Mouse (Mus musculus): Measurements from ENCODE around the gene Ccl17. TPM values are rescaled to one million over a fixed set of nuclear protein-coding genes. Genes with fewer than 3 reads are reported as not detected.

The Ccl17 gene
- total RNA-seq, 2 experiments from 2014 or later, result not detected

DNA sequence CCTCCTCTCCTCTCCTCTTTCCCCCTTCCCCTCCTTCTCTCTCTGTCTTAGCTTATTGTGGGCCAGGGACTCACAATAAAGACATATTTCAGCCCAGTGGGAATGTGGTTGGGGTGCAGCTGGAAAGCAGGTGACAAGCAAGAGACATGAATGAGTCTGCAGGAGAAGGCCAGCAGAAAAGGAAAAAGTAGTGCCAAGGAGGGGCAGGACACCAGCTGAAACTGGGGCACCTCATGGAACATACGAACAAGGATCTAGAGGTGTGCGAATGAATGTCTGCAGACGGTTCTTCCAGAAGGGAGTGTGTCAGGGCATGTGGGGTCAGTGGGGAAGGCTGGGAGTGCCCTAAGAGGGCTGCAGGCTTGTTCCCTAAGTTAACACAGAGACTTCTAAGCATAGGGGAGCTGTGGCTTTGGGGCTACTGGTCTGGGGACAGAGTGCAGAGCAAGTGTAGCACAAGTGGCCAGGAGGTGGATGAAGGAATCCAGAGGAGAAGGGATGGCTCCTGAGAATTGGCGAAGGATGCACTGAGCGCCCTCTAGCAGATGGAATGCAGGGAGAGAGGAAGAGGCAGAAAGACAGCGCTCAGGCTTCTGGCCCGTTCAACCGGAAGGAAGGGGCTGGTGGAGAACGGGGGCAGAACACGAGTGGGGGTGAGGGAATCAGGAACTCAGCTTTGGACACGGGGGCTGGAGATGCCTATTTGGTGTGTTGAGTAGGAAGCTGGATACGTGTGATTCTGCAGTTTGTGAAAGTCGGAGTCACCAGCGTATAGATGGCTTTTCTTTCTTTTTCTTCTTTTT is 8.8 kb upstream of the Ccl17 start:
- intact Hi-C loops (cut with DNase I), result no loop called here
- Histone ChIP-seq H3K4me3 (peak overlapping the region; percentile 43), H3K27ac (no peak overlapping the region)
- DNase-seq, result peak; percentile 51
- peak; percentile 56 for TF ChIP-seq CTCF (IDR thresholded peaks at IDR 0.05)

- Histone ChIP-seq H3K27ac (no peak overlapping the region), H3K4me3 (no peak overlapping the region)
- no peak for TF ChIP-seq CTCF (IDR thresholded peaks at IDR 0.05)
- no peak for DNase-seq
- intact Hi-C loops (cut with DNase I), result no loop called here
Observed at GRCm38 (mm10) chr8:94802375-94802774, 7.9 kb upstream of the Ccl17 start.

- no peak overlapping the region for H3K27ac ChIP-seq
- DNase-seq, result no peak
- H3K4me3 ChIP-seq, result no peak overlapping the region
- no peak for TF ChIP-seq CTCF (IDR thresholded peaks at IDR 0.05)
- intact Hi-C loops (cut with DNase I), result no loop called here
Observed at GRCm38 (mm10) chr8:94803551-94803950, 6.7 kb upstream of the Ccl17 start.

GRCm38 (mm10) chr8:94804546-94805340 is 5.5 kb upstream of the Ccl17 start:
- DNase-seq, result no peak
- intact Hi-C loops (cut with DNase I), result no loop called here
- no peak for TF ChIP-seq CTCF (IDR thresholded peaks at IDR 0.05)
- no peak overlapping the region for H3K27ac ChIP-seq
- H3K4me3 ChIP-seq, result no peak overlapping the region

DNA sequence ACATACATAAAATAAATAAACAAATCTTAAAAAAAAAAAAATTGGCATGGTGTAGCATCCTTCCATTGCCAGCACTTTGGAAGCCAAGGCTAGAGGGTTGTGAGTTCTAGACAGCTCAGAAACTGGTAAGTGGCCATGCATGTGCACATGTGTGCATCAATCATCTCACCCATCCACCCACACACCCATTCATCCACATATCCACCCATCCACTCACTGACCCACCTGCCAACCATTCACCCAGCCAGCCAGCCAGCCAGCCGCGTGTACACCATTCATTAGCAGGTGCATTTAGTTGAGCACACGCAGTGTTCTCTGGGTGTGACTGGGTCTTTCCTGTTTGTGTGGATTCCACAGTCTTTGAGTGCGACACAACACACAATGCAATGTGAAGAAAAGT is 4.4 kb upstream of the Ccl17 start:
- intact Hi-C loops (cut with DNase I), result no loop called here

GRCm38 (mm10) chr8:94807506-94807905 is 2.7 kb upstream of the Ccl17 start:
- DNase-seq, result no peak
- Histone ChIP-seq H3K4me3 (no peak overlapping the region), H3K27ac (no peak overlapping the region)
- TF ChIP-seq CTCF (IDR thresholded peaks at IDR 0.05), result no peak
- intact Hi-C loops (cut with DNase I), result no loop called here

More for the DNA sequence above, 4.4 kb upstream of the Ccl17 start:
- DNase-seq, result no peak
- no peak overlapping the region for H3K4me3 ChIP-seq
- H3K27ac ChIP-seq, result no peak overlapping the region
- TF ChIP-seq CTCF (IDR thresholded peaks at IDR 0.05), result no peak

GRCm38 (mm10) chr8:94808372-94808771 is 1.9 kb upstream of the Ccl17 start:
- no peak overlapping the region for H3K27ac ChIP-seq
- no peak for TF ChIP-seq CTCF (IDR thresholded peaks at IDR 0.05)
- DNase-seq, result no peak
- intact Hi-C loops (cut with DNase I), result no loop called here
- no peak overlapping the region for H3K4me3 ChIP-seq

DNA sequence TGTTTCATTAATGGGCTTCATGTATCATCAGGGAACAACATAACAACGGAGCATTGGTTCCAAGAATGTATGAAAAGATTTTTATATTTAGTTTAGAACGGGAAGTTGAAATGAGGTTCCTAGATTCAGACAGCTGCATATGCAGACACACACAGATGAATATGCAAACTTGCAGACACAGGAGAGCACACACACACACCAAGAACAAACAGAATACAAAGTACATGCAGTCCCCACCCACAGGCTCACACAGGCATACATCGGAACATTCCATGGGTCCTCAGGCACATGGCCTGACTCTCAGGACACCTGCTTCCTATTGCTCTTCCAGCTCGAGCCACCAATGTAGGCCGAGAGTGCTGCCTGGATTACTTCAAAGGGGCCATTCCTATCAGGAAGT is 602 bp downstream of the Ccl17 start:
- no peak for TF ChIP-seq CTCF (IDR thresholded peaks at IDR 0.05)
- Histone ChIP-seq H3K4me3 (no peak overlapping the region), H3K27ac (no peak overlapping the region)
- DNase-seq, result no peak
- intact Hi-C loops (cut with DNase I), result loop anchor here (5.0 kb wide), 2 partner anchors 219 to 284 kb away; no protein-coding TSS in a partner anchor

DNA sequence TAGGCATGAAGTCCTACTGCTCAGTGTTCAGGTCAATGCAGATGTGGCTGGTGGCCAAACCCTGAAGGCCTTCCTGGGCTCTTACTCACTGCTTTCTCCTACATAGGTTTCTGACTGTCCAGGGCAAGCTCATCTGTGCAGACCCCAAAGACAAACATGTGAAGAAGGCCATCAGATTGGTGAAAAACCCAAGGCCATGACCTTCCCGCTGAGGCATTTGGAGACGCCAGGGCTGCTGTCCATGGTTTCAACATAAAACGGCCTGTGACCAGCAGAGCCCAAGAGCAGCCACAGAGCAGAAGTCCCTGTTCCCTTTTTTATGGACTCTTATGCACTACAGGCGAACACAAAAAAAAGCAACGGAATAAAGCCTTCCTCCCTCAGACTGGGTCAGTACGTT is 1.4 kb downstream of the Ccl17 start:
- no peak for DNase-seq
- Histone ChIP-seq H3K4me3 (no peak overlapping the region), H3K27ac (no peak overlapping the region)
- intact Hi-C loops (cut with DNase I), result loop anchor here (1.0 to 5.0 kb wide), 3 partner anchors 107 to 284 kb away; no protein-coding TSS in a partner anchor
- TF ChIP-seq CTCF (IDR thresholded peaks at IDR 0.05), result no peak

- intact Hi-C loops (cut with DNase I), result loop anchor here (1.0 to 5.0 kb wide), 3 partner anchors 108 to 285 kb away; no protein-coding TSS in a partner anchor
- peak; percentile 80 for DNase-seq
- Histone ChIP-seq H3K4me3 (no peak overlapping the region), H3K27ac (no peak overlapping the region)
- TF ChIP-seq CTCF (IDR thresholded peaks at IDR 0.05), result peak; percentile 83
Observed at GRCm38 (mm10) chr8:94812645-94813098, 2.4 kb downstream of the Ccl17 start.

GRCm38 (mm10) chr8:94814556-94814955 is 4.3 kb downstream of the Ccl17 start:
- peak; percentile 85 for TF ChIP-seq CTCF (IDR thresholded peaks at IDR 0.05)
- intact Hi-C loops (cut with DNase I), result loop anchor here (5.0 kb wide), 2 partner anchors 222 to 287 kb away; no protein-coding TSS in a partner anchor
- DNase-seq, result no peak
- H3K4me3 ChIP-seq, result no peak overlapping the region
- H3K27ac ChIP-seq, result no peak overlapping the region

GRCm38 (mm10) chr8:94817933-94818332 is 7.7 kb downstream of the Ccl17 start:
- intact Hi-C loops (cut with DNase I), result no loop called here
- TF ChIP-seq CTCF (IDR thresholded peaks at IDR 0.05), result no peak
- Histone ChIP-seq H3K4me3 (no peak overlapping the region), H3K27ac (no peak overlapping the region)
- DNase-seq, result no peak

DNA sequence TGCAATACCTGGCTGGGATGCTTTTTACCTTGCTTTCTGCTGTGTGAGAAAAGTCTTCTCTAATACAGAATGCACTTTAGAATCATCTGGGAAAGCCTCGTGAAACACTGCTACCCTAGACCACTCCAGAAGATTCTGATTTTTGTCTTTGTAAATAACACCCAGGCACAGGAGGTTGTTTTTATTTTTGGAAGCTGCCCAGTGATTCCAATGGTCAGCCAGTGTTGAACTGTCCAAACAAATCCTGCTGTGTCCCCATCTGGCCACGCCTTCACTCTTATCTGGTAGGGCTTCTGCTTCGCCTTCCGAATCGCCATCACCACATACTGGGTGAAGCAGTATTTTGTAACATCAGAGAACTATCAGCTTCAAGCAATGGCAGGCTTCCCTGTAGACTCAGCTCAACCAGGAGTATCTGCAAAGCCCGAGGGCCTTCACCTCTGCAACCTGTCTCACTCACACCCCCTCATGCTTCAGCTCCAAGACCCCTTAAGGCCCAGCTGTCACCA is 9.5 kb downstream of the Ccl17 start:
- DNase-seq, result no peak
- Histone ChIP-seq H3K4me3 (no peak overlapping the region), H3K27ac (no peak overlapping the region)
- intact Hi-C loops (cut with DNase I), result no loop called here
- TF ChIP-seq CTCF (IDR thresholded peaks at IDR 0.05), result no peak
